Mouse (Mus musculus) bone marrow macrophage, adult 2 months (primary cell): ENCODE measurements around the gene Rhoj. TPM values are rescaled to one million over a fixed set of nuclear protein-coding genes. Genes with fewer than 3 reads are reported as not detected.
"Not testable (repeated sequence)": the region's sequence is repeated elsewhere in the genome, so short reads cannot be mapped to it uniquely, and the experiment has no call there.

Experiments used
- H3K27ac ChIP-seq: 2 replicates; pipeline ENCODE4 v1.5.1; 2012; ENCODE audit warnings: low read depth, low read length; ENCODE audit not compliant: insufficient read depth
- H3K4me1 ChIP-seq: 2 replicates; pipeline ENCODE4 v1.6.1; 2012; ENCODE audit warnings: low read length; ENCODE audit not compliant: control insufficient read depth, insufficient read depth
- H3K4me3 ChIP-seq: 2 replicates; pipeline ENCODE4 v1.5.1; 2012; ENCODE audit warnings: mild to moderate bottlenecking, low read length, moderate library complexity; ENCODE audit not compliant: insufficient read depth
- CTCF ChIP-seq: IDR thresholded peaks from 2 replicates; pipeline ENCODE4 v1.5.1; 2012; ENCODE audit warnings: low read depth, mild to moderate bottlenecking, low read length, moderate library complexity
- POLR2A ChIP-seq: IDR thresholded peaks from 2 replicates; pipeline ENCODE4 v1.6.1; 2012; ENCODE audit warnings: mild to moderate bottlenecking, low read depth, low read length, borderline replicate concordance
- polyA plus RNA-seq: library from polyadenylated mRNA; stranded (reverse); fragments of >200 nt; gene quantifications from 2 replicates; pipeline ENCODE4 v1.2.4, GENCODE M21; 2012; ENCODE audit not compliant: missing spikeins, insufficient read depth, insufficient read length

The Rhoj gene
- polyA plus RNA-seq, 1 experiment = 9.0 TPM

DNA sequence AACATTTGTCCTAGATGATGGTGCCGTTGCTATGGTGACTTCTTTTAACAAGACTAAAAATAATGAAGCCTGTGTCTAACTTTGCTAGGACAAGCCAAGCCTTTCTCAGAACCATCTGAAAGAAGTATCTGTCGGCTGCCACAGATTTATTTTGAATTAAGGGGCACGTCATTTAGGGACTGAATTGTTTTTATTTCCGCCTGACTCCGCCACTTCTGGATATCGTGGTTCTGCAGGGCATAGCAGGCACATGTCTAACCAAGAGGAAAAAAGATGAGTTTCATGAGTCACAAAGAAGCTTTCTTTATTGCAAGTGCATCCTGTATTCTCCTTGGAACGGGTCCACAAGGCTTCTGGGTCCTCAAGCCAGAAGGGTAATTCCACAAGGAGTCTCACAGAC, 116.2 kb downstream of the Rhoj start:
- Histone ChIP-seq H3K27ac (no peak overlapping the region), H3K4me3 (no peak overlapping the region), H3K4me1 (peaks cover 3% of the 10 kb centered on the region; the same call in 1 of the 2 replicates)
- TF ChIP-seq CTCF (no peak), POLR2A (no peak)

DNA sequence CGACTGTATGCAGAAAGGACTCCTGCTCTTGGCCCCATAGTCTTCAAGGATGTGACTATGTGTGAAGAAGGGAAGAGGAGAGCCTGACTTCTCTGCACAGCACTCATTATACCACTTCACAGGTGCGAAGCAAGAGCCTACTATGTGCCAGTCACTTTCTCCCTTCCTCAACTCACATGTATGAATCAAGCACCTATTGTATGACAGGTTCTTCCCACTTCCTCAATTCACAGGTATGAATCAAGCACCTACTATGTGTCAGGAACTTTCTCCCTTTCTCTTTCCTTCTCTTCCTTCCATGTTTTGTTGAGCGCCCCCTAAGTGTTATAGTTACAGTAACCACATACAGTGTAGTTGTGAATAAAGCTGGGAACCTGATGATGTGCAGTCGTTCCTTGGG, 116.7 kb downstream of the Rhoj start:
- Histone ChIP-seq H3K4me1 (peaks cover 3% of the 10 kb centered on the region; the same call in 1 of the 2 replicates), H3K27ac (no peak overlapping the region), H3K4me3 (no peak overlapping the region)
- TF ChIP-seq CTCF = no peak
- TF ChIP-seq POLR2A = no peak

DNA sequence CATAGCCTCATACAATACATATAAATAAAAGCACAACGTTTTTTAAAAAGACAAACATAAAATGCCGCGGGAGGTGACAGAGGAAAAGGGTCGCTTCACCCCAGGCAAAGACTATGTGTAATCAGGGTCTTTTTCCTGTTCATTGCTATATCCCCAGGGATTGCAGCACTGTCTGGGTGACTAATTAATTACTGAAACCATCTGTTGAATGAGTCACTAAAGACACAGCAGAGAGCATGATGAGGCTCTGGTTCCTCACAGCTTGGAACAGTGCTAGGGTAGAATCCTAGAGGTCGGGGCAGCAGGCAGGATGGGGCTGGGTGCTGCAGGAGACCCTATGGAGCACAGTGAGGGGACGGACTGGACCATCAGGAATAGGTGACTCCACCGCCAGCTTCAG, 117.8 kb downstream of the Rhoj start:
- Histone ChIP-seq H3K4me3 (no peak overlapping the region), H3K27ac (no peak overlapping the region), H3K4me1 (peaks cover 3% of the 10 kb centered on the region; the same call in 1 of the 2 replicates)
- TF ChIP-seq CTCF (no peak), POLR2A (no peak)

DNA sequence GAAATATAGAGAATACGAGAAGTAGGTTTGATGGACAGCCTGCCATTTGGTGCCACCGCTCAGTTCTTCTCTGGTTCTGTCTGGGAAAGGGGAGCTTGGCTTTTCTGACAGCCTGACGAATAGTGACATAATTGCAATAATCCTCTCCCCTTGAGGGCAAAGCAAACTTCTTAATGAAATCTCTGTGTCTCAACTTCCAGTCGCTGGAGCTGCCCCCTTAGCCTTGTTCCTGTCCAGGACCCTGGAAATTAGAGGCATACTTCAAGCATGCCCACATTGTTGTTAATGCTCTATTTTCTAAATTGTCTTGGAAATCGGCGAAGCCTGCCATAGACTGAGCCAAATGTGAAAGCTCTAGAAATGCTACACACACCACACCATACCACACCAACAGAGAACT, 120.6 kb downstream of the Rhoj start:
- Histone ChIP-seq H3K4me1 (peaks cover 3% of the 10 kb centered on the region; the same call in 1 of the 2 replicates), H3K27ac (no peak overlapping the region), H3K4me3 (no peak overlapping the region)
- TF ChIP-seq POLR2A (no peak), CTCF (no peak)

DNA sequence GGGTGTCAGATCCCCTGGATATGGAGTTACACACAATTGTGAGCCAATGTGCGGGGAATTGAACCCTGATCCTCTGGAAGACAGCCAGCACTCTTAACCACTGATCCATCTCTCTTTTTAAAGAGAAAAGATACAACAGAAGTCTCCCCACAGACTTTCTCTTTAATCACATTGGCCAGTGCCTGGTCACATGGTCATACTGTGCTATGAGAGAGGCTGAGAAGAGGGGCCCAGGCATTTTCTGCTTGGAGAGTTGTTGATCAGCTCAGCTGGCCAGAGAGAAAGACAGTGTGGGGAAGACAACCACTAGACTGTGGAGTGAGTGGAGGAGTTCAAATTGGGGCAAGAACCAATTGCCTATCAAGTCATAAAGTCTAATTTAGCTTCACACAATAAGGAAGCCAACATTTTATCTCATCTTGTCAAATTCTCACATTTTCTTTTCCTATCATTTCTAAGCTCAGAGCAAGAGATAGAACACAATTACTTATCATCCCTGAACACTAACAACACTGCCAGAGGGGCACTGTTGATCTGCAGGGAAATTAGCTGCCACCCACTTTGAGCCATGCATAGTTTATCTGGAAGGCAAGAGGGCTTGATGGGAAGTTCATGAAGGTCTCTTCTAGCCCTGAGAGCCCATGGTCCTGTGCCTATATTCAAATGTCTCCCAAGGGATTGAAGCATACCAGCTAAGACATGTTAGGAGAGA, 121.7 kb downstream of the Rhoj start:
- Histone ChIP-seq H3K4me3 (no peak overlapping the region), H3K4me1 (peaks cover 3% of the 10 kb centered on the region; the same call in 1 of the 2 replicates), H3K27ac (no peak overlapping the region)
- TF ChIP-seq POLR2A = no peak
- TF ChIP-seq CTCF = no peak

DNA sequence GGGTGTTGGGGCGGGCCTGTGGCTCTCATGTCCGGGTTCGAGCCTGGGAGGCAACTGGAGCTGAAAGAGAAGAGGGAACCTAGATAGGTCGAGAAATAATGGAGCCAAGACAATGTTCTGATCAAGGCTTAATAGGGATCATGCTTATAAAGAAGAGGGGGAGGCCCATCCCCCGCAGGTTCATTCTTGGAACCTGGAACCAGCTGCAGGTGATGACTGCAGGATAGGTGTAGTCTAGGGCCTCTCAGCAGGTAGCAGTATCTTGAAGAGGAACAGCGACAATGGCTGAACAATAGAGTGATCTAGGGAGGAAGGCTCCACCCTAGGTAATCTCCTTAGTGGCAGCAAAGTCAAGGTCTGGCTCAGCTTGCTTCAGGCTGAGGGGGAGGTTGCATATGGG, 124.3 kb downstream of the Rhoj start:
- H3K27ac ChIP-seq, H3K4me1 ChIP-seq, H3K4me3 ChIP-seq: not testable (repeated sequence)

DNA sequence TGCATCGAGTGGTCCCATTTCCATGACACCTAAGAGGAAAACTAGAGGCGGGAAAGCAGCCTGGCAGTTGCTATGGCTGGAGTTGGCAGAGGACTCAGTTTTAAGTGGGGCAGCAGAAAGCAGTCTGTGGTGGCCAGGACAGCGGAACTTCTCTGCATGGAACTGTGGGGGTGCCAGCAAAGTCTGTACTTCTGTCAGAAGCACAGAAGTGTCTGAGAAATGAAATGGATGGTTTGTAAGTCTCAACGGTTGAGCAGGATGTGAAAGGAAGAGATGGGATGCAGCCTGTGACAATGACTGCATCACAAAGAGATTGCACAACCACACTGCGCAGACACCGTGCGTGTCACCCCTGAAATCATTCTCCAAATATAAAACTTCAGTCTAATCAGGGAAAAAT, 138.1 kb downstream of the Rhoj start:
- TF ChIP-seq POLR2A (no peak), CTCF (no peak)
- peaks cover 46% of the 10 kb centered on the region for H3K4me1 ChIP-seq
- H3K4me3 ChIP-seq = no peak overlapping the region
- H3K27ac ChIP-seq = no peak overlapping the region

DNA sequence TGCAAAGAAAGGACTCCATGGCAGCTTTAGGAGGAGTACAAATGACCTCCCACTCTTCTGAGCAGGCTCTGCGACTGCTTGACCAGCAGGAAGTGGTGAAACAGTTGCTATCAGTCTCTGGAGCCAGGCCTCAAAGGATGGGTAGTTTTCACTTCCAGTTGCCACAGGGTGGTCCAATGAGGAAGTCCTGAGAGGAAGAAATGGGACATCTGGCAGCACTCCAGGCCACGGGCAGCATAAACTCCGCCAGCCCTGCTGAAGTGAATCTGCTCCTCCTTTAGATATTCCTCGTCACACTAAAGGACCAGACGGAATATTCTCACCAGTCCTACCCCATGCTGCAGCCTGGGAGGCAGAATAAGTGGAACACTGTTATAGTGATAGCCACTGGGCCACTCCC, 140.8 kb downstream of the Rhoj start:
- peaks cover 51% of the 10 kb centered on the region for H3K4me1 ChIP-seq
- H3K4me3 ChIP-seq = peak overlapping the region; percentile 60
- TF ChIP-seq POLR2A (no peak), CTCF (no peak)
- peak overlapping the region; percentile 74 for H3K27ac ChIP-seq

DNA sequence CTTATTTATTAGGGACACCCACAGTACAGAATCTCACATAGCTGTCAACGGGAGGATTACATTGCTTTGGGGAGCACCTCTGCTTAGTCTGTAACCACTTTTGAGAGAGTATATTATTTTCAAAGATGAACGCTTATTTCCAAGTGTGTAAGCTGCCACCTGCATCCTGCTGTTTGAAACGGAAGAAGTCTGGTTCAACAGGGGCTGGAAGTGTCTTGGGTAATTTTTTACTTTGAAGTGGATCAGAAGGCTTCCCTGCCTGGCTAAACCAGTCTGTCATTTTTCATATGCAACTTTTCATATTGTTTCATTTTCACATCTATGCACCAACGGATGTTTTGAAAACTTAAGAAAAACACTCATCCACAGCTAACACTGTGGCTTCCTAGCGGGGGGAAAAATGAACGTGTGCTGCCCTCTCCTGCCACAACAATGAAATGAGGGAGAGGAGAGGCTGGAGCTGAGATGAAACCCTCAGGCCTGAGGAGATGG, 141.4 kb downstream of the Rhoj start:
- peak overlapping the region; percentile 60 for H3K4me3 ChIP-seq
- H3K27ac ChIP-seq = peak overlapping the region; percentile 74
- TF ChIP-seq CTCF (no peak), POLR2A (no peak)
- H3K4me1 ChIP-seq = peaks cover 46% of the 10 kb centered on the region

DNA sequence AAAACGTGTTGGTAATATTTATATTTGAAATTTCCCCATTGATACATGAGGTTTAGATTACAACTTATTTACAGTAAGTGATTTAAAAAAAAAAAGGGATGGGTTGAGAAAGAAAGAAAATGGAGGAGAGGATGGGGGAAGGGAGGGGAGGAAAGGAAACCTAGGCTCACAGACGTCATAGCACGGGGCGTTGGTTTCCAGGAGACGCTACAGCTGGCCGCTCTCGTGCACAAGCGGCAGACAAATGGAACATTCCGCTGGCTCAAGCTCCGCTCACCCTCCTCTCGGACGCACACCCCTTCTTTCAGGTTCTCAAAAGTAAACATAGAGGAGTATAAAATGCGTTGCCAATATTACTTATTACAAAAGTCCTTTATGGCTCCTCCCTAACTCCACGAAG, 141.9 kb downstream of the Rhoj start:
- TF ChIP-seq POLR2A (no peak), CTCF (no peak)
- H3K4me1 ChIP-seq = peaks cover 45% of the 10 kb centered on the region
- H3K27ac ChIP-seq = no peak overlapping the region
- H3K4me3 ChIP-seq = no peak overlapping the region

DNA sequence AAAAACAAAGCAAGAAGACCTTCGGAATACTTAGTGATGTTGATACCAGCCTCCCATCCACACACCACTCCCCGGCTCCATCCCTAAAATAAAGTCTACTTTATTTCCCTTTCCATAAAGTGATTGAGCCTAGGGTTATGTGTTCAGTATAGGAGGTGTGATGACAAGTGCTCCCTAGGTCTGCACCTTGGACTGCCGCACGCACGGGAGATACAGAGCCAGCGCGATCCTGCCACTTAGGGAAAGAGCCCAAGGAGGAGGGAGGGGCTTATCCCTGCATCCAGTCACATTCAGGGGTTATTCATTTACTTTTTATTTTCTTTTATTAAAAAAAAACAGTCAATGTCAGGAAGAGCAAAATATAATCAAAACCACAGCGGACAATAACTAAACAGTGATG, 142.5 kb downstream of the Rhoj start:
- H3K4me1 ChIP-seq = peaks cover 42% of the 10 kb centered on the region
- no peak overlapping the region for H3K4me3 ChIP-seq
- TF ChIP-seq POLR2A (no peak), CTCF (no peak)
- H3K27ac ChIP-seq = no peak overlapping the region

Other genes with a start within 250 kb of the Rhoj start
- not detected in 2 replicates for gene Kcnh5, start 131.0 kb upstream of the Rhoj start, polyA plus RNA-seq
- gene Gphb5, start 108.5 kb downstream of the Rhoj start, polyA plus RNA-seq = not detected in 2 replicates